Mouse (Mus musculus) kidney, postnatal 4 days (tissue): ENCODE data around the gene Atg101.

Experiments used
- DNase-seq, 2 experiments: peaks; one replicate each; pipeline ENCODE4 v3.0.0; 2021; ENCODE audit warnings: mixed read lengths in 2 of 2

Atg101 gene

DNA sequence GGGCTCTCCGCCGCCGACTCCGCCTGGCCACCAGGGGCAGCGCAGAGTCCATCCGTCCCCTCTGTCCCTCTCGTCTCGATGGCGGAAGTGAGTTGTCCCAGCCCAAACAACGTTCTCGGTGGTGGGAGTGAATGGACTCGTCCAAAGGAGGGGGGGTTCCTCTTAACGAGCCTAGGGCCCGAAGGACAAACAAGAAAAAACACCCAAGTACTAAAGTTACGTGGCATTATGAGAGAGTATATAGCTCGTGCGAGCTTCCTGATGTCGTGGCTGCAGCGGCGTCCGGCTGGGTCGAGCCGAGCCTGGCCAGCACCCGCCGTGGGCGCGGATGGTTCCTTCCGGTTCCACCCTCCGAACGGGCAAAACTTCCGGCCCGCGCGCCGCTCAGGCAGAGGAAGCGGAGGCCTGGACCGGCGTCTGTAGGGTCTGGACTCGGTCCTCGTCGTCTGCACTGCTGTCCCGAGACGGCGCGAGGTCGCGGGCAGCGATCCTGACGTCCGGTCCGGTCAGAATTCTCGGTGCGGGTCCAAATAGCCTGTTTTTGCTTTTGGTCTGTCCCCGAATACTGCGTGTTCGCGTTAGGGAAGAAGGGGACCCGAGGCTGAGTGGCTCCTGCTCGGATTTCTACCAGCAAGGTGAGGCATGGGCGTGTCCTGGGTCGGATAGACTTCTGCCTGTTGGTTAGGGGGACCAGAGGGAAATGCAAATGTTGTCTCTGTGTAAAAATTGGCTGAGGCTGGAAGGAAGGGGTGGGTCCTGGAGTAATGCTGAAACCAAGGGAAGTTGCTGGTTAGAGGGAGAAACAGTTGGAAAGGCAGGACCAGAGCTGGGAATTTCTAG is at the start of gene Atg101:
TSS of gene Atg101 (plus strand) at position 362 of the 840 bp plus-strand sequence.
- peak; percentile 93 to 96 for DNase-seq

DNA sequence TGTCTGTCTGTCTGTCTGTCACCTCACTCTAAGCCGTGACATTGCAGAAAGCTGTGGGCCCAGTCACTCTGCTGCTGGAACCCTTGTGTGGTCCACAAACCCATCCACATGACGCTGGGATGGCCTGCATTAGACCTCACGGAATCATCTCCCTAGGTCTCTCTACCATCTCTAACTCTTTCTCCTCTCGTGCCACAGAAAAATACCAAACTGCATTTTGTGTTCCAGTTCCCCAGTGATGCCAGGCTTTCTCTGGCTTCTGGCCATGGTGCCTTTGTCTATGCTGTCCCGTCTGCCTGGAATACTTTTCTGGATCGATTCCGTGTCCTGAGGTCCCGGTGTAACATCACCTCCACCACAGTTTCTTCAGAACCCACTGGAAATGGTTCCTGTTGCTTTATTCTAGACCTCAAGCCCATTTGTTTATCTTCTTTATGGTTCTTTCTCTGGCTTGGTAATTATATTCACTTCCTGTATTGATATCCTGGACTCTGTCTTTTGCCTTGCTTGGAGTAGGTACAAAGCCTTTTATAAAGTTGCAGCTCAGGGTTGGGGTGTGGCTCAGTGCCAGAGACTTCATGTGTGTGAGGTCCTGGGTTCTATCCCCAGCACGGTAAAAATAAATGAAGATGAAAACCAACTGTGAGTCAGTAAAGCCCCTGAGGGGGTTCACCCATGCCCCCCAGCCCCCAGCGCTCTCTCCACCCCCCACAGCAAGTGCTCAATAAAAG is 49.3 kb upstream of the Atg101 start:
- no peak for DNase-seq

DNA sequence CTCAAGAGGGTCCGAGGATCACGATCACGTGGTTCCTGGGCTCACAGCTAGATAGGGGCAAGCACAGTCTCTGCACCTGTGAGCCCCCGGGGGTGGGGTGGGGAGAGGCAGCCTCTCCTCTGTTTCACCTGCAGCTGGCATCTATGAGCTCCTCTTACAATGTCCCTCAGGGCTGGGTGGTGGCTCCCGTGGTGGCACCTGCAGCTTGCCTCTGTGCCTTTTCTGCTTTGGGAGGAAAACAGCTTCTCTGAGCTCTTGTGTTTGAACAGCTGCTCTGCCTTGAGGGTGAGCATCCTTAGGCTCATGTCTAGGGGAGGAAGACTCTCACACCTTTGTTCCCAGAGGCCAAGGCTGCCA is 48.8 kb upstream of the Atg101 start:
- DNase-seq = no peak

DNA sequence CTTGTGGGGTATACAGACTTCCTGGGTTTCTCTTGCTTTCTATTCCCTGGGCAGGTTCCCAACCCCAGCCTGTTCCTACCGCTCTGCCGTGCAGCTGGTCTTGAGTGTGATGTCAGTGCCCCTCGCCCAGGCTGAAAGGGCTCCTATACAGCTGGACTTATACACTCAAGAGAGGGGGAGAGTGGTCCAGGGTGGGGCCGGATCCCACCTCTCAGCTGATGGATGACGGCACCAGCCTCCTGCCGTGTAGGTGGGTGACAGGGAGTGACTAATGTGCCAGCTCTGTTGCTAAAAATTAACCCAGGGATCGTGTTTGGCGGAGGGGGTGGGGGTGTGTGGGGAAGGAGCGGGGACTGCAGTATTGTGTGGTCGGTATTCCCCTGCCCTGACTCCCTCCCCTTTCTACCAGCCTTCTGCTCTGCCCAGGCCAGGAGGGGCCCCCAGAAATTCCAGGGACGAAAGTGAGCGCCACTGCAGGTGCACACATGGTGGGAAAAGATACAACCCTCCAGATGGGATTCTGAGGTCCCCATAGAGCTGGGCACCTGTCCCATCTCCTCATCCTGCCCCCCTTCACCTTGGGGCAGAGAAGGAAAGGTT is 48.2 kb upstream of the Atg101 start:
- DNase-seq = peak; percentile 44 to 67

DNA sequence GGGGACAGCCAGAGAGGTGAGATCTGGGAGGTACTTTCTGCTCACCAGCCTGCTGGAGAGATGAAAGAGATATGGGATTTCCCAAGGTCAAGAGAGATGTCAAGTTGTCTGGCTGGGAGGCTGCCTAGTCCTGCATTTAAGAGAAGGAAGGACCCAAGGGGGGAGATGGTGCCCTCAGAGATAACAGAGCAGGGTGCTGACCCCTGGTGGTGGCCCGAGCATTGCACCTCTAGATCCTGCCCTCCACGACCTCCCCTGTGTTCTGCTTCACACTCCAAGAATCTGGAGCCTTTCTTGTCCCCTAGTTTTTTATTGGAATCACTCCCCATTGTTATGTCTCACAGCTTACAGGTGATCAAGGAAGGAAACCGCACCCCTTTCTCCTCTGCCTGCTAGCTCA is 47.2 kb upstream of the Atg101 start:
- DNase-seq = peak; percentile 87 to 88

DNA sequence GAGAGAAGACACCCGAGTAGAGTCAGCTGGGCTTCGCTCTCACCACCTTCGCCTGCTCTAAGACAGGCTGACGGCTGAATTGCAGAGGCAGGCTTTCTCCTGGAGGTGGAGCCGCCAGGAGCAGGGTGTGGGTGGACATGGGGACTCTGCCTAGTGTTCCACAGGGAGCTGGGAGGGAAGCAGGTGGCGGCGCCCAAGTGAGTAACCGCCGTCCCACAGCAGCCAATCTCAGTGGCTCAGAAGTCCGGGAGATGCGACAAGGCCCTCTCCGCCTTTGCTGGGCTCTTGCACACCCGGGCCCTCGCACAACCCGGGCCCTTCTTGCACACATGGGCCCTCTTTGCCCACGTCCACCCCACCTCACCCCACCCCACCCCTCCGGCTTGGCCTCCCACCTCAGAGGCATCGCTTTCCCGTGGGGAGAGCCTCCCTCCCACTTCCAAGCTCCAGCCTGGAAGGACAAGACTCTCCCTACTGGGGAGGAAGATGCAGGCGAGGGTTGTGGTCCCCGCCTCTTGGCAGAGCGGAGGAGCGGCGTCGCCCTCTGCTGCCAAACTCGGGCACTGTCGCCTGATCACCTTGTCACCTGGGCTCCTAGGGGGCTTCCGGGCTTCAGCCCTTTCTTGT is 45.1 kb upstream of the Atg101 start:
- DNase-seq = peak; percentile 81 to 85

DNA sequence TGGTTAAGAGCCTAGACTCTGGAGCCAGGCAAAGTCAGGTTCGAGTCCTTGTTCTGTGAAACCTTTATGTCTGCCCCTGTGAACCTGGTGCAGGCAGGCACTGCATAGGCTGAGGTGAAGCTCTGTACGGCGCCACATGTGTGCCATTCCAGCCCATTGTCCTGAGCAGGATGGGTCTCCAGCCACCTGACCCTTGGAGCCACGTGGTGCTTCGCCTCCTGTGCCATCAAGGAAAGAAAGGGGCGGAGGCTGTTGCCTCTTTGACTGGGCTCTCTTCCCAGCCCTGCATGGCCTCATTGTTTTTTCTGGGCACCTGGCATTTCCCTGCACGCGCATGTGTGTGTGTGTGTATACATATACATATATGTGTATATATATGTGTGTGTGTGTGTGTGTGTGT is 44.3 kb upstream of the Atg101 start:
- no peak for DNase-seq

DNA sequence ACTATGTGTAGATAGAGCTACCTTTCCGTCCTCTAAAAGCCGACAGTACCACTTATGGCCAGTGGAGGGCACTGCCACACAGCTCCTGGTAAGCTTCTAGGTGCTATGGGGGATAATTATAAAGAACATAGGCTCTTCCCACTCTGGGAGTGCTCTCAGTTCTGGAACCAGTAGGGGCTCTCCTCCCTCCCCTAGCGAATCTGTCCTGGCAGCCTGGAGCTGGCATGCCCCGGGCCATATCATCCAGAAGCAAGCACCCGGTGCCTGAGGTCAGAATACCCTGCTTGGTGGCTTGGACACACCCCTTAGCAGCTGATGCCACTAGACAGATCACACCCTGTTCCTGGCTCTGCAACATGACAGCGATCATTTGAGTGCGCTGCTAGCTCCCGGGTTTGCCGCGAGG is 43.3 kb upstream of the Atg101 start:
- peak; percentile 93 for DNase-seq

DNA sequence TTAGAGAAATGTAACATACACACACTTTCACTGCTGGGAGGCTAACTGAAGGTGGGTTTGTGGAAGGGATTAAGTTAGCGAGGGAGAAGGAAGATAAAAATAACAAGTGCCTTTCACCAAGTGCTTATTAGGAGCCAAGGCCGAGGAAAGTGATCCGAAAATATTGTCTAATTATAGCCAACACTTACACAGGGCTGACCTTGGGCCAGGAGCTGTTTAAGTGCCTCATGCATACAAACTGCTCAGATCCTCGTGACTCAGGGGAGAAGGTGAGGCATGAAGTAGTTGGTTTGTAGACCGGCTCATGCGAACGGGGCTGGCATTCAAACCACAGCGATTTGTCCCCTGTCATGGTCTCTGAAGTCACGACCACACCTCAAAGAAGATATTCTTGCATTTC is 42.8 kb upstream of the Atg101 start:
- DNase-seq = no peak

DNA sequence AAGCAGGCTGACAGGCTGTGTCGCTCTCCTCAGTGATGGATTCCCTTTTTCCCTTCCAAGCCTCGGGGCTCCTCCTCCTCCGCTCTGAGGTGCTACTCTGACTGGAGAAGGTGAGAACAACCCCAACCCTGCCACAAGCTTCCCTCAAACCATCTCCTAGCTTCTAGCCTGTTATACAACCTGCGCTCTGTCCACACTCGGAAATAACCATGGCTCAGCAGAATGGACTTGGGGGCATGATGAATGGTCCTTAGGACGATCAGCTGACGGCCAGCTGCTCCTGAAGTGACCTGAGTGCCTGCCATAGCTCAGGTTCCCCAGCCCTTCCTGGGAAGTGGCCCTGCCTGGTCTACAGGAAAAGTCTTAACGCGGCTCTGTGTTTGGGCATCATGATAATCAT is 42.2 kb upstream of the Atg101 start:
- no peak for DNase-seq

DNA sequence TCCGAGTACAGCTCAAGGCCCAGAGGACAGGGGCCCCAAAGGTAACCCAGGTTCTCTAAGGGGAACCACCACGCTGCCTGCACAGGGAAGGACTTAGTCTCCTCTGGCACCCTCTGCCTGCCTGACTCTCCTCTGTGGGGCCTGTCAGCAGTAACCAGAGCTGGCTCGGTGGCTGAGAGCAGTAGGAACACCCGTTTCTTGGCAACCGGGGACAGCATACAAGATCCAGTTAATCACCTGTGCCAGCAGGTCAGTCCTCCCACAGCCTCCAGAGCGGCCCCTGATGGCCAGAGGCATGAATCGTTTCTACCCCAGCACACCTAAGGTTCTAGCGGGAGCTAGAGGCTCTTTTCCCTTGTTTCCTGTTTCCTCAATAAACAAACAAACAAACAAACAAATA is 41.4 kb upstream of the Atg101 start:
- peak; percentile 79 to 84 for DNase-seq

DNA sequence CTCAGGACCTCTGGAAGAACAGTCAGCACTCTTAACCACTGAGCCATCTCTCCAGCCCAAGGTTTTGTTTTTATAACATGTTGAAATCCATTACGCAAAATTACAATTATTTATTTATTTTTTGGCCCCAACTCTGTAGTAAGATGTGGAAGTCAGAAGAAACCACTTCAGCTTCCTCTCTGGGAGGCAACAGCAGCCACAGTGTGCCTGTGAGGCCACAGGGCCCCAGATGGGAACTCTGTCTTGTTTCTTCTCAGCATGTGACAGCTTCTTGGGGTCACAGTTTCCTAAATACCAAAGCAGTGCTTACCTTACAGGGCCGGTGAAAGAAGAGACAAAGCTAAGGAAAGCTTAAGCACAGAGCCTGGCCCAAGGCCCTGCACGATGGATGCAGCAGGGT is 40.1 kb upstream of the Atg101 start:
- DNase-seq = no peak

DNA sequence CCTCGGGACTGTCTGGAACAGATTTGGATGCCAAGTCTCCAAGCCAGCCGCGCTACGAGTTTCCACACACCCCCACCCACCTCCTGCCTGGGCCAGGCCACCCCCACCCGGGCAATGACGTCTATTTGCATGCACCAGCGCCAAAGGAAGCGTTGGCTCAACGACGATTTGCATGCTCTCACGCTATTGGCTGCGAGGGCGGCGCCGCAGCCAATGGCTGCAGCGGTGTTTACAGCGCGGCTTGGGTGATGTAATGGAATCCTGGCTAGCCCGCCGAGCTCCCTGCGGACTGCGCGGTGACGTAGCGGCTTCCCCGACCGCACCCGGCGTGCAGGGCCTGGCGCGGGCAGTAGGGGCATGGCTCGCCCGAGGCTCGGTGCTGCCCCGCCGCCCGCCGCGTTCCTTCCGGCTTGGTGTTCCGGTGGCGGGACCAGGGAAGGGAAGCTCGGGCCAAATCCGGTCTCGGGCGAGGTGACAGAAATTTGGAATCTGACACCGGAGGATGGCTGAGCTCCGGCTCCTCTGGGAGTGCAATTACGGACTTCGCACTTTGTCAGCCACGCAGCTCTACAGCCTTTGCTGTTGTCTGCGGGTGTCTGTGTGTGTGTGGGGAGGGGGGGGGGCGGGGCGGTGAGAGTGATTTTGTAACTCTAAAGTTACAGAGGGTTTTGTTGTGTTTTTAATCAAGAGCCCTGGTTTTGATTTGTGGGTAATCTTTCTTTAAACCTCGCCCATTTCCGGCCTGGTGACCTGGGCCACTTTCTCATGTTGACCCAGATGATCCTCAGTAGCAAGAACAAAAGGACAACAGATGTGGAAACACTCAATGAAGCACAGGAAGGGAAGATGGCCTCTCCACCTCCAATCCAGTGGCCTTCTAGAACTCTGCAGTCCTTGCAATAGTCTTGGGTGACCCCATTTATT is 37.6 kb upstream of the Atg101 start:
- DNase-seq = peak; percentile 95 to 97

DNA sequence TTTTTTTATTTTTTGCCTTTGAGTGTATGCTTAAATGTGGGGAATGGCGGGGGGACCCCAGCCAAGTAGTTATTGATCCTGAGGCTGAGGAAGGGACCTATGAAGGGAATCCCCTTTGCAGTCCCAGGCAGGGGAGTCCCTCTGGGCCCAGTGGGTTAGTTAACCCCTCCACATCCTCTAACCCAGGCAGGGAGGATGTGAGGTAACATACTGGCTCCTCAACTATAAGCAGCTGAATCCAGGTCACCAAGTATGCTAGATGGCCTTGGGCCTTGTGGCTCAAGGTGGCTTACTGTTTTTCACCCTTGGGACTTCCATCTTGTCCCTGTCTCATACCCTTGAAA is 36.9 kb upstream of the Atg101 start:
- DNase-seq = no peak

DNA sequence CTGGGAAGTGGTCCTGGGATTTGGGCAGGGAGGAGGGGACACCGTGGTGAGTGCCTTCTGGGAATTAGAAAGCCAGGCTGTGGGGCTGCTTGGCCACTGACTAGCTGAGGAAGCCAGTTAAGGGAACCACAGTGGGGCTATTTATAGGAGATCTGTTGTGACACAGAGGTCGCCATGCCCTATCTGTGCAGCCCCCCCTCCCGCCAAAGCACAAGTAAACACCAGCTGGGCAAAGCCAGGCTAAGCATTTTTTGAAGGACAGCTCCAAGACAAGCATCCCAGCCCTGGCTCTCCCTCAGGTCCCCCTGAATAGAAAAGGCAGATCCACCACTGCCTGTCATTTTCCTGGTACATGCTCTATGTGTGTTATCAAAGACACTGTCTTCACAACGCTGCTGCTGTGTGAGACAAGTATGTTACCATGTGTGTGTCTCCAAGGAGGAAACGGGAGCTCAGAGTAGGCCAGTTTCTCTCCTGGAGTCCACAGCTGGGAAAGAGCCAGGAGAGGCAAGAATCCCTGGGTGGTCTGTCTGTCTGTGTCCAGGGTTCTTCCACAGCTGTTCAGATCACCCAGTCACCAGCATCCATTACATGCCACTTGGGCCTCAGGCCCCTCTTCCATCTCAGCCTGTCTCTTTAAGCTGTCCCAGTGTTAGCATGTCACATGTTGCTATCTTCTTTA is 35.9 kb upstream of the Atg101 start:
- peak in 1 of 2 experiments; percentile 30 for DNase-seq

DNA sequence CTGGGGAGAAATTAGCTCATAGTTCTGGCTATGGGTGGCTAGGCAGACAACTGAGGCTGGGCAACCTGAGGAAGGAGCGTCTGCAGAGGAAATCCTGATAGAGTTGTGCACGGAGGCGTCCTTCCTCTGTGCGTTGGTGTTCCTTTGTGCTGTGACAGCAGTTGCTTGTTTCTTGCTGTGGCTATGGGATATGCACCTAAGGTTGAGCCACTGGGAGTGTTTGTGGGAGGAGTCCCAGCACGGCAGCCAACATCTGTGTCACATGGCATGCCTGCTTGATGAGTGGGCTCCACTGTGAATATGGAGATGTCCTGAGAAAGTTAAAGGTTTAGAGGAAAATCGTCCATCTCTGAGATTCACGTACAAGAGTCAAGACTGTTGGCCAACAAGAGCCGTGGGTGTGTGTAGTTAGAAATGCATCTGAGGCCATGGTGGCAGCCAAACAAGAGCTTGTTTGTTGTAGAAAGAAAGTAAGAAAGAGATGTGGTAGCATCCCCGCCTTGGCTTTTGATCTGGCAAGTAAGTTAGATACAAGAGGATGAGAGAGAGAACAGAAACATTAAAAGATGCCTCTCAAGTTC is 33.8 kb upstream of the Atg101 start:
- DNase-seq = no peak

DNA sequence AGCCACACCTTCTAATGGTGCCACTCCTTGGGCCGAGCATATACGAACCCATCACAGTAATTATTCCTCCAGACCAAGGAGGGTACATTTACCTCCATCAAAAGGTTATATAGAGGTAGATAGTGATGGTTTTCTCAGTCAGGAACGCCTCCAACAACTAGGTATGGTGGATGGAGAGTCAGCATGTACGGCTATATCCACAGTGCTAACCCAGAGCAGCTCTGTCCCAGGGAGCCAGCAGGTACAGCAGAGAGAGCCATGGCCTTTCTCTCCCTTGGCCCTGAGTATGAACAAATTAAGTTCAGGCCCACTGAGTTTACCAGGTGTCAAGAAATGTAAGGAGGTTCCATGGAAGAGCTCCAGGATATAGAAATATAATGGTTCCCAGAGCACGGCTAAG is 32.1 kb upstream of the Atg101 start:
- no peak for DNase-seq

DNA sequence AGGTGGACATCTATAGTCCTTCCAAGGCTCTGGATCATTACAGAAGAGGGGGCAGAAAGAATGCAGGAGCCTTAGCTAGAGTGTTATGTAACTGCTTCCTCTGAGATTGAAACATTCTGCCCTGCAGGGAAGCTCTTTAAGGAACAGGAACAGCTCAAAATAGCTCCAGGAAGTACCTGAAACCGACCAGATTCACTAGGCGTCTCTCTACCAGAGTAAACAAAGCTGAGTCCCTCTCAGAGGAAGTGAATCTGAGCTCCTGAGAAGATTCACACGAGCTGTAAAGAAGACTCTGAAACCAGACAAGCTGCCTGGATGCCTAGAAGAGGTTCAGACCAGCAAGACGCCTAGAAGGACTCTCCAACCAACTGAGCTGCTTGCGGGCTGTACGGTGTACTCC is 31.5 kb upstream of the Atg101 start:
- DNase-seq = no peak

DNA sequence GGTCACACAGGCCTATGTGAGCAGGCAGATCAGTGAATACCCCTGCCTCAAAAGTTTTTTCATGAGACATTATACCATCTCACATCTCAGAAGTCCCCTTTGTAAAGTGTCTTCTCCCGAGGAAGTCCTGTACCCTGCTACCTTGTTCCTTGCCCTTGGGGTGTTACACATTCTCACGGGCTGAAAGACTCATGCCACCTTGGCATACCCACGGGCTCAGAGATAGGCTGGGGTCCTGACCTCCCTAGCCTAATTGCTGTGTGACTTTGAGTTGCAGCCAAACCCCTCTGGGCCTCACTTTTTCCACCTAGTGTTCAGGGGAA is 30.5 kb upstream of the Atg101 start:
- DNase-seq = no peak

DNA sequence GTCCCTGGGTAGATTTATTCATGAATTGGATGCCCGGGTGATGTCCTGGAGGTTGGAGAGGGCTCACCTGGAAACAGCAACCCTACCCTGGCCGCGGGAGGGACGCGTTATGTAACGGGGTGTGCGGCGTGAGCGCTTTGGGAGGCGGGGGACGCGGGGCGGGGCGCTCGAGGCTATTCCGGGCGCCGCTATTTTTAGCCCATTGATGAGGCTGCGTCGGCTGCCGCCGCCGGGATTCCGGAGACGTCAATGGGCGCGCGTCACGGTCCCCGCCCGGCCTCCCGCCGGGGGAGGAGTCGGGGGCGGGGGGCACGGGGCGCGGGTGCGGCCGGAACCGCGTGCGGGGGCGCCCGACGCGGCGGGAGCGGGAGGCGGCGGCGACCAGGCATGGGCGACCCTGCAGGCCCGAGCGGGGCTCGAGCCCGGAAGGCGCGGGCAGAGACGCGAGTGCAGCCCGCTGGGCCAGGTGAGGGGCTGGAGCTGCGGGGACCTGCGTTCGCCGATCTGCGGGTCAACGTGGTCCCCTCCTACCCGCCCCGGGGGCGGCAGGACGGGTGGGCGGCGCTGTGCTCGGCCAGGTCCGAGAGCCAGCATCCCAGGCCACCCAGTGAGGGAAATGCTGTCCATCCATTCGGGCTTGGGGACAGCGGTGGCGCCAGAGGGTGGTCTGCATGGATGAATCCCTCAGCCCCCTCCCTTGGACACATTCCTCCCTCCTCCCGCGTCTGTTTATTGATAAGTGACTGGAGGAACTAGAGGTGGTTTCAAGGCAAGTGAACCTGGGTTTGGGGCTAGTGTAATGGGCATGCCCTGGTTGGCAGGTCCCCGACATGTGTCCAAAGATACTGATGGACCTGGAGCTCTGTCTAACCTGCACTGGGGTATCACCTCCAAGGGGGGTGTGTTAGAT is 29.9 kb upstream of the Atg101 start, which contains the start of gene Nr4a1:
TSS of gene Nr4a1 (plus strand) at position 384 of the 910 bp plus-strand sequence.
- DNase-seq = peak; percentile 75 to 81
